Mouse (Mus musculus) MEL-GATA-1-ER (cell line): ENCODE measurements around the gene Palm3.

Experiments used
- DNase-seq: peaks from one replicate; pipeline ENCODE4 v3.0.0-alpha.2; 2012; ENCODE audit warnings: low read depth; ENCODE audit errors: extremely low read depth

Palm3 gene

DNA sequence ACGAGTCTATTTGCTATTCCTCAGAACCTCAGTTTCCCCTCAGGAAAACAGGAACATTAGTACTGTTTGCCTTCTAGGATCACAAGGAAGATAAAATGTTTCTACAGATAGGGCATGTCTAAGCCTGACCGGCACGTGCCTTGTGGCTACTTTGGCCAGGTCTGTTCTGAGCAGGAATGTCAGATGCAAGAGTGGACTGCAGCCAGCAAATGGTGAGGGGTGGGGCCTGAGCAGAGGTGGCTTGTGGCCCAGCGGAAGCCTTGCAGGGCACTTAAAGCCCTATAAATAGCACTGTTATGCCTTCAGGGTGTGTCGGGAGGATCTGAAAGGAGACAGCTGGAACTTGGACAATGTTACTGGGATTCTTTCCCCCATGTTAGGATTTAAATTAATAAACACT, 1.8 kb downstream of the Palm3 start:
- DNase-seq: no peak

DNA sequence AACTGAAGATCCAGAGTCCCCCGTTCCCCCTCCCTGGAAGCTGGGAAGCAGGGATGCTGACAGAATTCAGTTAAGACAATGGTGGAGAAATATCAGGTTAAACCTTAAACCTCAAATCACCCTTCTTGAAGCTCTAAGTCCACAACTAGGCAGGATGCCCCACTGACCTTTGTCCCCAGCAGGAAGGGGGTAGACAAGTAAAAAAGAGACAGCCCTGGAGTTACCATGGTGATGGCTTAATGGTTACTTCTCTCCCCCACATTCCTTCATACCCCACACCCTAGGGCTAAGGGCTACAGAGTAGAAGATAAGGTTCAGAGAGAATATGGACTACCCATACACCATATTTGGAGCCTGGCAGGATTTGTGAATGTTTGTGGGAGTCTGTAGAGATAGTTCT, 2.4 kb downstream of the Palm3 start:
- no peak for DNase-seq

DNA sequence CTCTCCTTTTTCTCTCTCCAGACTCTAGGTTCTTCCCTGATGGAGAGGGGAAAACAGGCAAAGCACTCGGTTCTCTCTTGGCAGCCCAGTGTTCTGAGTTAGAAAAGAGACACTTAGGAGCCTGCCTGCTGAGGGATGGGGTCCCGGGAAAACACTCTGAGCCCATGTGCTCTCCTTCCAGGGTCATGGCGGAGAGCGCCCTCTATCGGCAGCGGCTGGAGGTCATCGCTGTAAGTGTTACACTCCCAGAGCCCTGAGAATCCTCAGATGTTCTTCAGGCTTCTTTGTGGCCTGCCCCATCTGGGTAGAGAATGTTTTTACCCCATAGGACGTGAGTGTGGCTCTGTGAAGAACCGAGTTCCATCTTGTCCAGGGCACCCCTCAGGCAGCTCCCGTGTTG, 2.9 kb downstream of the Palm3 start:
- no peak for DNase-seq

DNA sequence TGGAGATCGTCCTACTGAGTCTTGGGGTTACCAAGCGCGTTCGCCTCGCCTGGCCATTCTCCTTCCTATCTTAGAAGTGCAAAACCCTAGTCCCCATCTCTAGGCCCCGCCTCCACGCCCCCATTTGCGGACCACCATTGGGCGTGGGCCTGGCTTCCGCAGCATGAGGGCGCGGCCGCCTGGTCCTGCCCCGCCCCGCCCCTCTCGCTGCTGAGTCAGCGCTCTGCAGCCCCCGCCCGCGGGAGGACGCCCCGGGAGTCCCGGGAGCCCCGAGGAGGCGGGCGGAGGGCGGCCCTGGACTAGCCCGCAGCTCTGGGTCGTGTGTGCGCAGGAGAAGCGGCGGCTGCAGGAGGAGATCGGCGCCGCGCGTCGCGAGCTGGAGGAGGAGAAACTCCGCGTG, 4.6 kb downstream of the Palm3 start:
- DNase-seq: no peak

DNA sequence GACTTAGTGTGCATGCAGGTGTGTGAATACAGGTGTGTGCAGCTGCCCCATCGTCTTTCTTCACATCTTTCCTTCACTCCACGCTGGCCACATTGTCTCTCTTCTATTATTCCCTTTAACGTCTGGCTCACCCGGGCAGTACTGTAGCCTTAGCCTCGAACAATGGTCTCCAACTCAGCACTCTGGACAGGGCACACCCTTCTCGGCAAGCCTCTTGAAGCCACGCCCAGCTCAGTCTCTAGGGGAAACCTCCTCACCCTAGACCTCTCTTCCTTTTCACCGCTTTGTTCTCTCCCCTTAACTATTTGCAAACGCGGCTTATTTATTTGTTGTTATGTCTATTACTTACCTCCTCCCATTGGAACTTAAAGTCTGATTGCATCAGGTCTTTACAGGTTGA, 6.2 kb downstream of the Palm3 start:
- DNase-seq: no peak

DNA sequence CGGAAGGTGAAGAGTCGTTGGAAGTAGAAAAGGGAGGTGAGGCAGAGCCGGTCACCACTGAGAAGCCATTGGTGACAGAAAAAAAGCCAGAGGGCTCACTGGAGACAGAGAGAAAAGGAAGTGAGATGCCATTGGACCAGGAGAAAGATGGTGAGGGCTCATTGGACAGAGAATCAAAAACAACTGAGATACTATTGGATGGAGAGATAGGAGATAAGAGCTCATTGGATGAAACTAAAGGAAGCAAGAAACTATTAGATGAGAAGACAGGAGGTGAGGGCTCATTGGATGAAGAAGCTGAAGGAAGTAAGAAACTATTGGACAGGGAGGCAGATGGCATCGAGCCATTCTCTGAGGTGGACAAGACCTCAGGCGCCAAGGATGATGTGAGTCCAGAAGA, 8.0 kb downstream of the Palm3 start:
- DNase-seq: no peak

DNA sequence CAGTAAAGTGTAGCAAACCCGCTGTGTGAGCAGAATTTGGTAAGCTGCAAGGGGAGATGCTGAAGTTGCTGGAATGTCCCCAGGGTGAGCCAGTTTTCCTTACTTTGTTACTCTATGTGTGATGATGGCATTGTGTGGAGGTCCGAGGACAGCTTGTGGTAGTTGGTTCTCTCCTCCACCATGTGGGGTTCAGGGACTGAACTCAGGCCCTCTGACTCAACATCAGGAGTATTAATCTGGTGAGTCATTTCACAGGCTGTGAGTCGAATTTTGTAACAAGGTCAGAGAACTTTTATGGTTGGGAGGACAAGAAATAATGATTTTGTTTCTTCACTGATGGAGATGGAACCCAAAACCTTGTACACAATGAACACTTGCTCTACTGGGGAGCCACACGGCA, 11.5 kb downstream of the Palm3 start:
- DNase-seq: no peak

DNA sequence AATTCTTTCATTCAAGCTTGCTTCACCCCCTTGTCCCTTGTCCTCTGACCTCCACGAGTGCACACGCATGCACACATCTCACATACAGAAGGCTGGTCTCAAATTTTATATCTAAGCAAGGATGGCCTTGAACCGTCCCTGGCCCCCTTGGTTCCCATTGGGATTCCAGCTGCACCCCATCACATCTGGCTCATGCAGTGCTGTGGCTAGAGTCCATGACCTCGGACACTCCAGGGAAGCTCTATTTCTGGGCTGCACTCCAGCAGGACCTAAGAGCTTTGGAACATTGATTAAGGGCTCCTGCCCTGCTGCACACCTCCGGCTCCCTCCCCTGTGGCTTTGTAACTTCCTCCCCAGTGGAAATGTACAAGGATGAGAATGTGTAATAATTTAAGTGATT, 16.7 kb downstream of the Palm3 start:
- no peak for DNase-seq

DNA sequence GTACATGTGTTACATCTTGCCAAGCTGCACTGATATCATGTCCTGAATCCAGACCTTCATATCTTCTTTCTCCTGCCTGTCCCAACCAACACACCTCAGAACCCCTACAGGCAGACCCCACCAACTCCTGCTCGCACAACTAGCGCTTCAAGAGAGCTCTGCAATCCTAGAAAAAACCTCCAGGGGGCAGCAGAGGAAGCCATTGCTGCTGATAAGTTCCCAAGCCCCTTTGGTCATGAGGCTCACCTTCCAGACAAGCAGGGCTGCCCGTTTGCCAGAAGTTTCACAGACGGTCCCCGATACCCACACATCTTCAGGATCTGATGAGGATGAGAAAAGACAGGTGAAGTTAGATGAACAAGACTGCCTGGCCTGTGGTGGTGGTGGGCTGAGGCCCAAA, 17.8 kb downstream of the Palm3 start:
- no peak for DNase-seq

DNA sequence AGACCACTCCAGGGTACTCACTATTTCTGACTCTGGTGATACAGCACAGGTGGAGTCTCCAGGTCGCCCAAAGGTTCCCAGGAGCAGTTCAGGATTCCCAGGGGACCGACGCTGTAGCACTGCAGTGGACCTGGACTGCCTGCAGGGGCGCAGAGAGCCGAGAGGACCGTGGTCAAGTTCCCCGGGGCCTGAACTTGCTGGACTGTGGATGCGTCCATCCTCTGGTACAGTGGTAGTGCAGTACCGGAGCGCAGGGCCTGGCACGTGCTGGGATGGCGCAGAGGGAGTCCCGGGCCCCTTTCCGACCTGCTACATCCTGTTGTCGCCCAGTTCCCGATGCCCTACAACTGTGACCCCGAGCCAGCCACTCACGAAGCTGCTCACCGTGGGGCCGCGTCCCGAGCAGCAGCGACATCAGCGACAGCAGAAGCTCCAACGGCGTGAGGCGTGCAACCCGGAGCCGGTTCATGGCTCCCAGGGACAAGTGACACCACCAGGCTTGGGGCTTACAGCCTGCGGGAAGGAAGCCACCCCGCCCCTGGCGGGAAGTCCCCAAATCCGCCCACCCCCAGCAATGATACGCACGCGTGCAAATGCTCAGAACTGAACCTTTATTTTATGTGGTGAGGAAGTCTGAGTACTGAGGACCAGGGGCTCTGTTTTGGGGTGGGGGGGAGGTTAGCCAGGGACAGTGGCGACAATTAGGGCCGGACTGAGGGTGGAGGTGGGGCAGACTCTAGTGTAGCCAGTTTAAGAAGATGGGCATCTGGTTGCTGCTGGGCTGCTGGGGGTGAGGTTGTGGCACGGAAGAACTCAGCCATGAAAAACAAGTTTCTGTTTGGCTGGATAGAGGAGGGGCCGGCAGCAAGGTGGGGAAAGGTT, 21.0 kb downstream of the Palm3 start, which contains the start of gene Il27ra:
Il27ra (minus strand) TSS at position 524 of the 882 bp plus-strand sequence.
- DNase-seq: peak; percentile 68

DNA sequence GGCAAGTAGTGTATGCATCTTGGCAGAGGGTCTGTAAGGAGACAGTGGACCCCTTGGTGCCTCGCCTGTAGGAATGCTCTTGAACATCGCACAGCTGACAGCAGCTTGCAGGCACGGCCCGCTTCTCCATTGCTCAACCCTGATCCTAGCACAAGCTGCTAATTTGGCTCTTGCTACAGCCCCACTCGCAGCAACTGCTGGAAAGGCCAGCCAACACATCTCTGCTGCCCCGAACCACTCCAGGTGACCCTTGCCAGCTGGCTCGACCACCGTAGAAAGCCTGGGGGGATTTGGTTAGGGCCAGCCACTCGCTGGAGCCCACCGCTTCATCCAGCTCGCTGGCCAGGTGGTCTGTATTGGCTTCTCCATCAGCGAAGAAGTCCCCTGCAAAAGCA, 21.7 kb downstream of the Palm3 start:
- DNase-seq: no peak

DNA sequence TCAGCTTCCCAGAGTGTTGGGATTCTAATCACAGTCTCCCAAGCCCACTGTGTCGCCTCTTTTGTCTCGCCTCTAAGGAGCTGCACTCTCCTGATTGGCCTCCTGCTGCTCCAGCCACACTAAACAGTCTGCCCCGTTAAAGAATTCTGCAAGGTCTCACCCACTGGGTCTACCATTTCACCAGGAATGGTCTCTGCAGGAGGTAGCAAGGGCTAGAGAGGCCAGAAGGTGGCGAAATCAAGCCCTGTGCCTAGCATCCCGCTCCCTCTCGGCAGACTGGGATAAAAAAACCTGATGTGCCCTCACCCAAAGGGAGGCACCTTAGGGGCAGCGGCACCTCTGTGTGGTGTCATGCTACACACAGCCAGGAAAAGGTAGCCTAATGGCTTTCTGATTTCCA, 22.8 kb downstream of the Palm3 start:
- DNase-seq: no peak

DNA sequence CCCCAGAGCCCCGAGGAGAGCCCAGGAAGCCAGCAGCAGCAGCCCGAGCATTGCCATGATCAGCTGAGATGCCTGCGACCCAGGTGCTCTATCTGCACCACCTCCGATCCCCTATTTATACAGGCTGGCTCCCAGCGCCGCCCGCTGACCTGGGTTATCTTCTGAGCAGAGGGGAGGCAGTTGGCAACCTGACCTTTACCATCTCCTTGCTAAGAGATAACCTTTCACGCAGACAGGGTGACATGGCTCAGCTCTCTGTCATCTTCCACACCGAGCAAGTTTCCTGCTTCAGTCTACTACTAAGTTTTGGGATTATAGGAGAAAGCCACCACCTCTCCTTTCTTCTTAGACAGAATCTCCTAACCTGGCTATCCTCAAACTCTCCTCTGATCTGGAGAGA, 23.6 kb downstream of the Palm3 start, which contains the start of gene Rln3:
Rln3 (minus strand) TSS at position 101 of the 400 bp plus-strand sequence.
- DNase-seq: no peak

DNA sequence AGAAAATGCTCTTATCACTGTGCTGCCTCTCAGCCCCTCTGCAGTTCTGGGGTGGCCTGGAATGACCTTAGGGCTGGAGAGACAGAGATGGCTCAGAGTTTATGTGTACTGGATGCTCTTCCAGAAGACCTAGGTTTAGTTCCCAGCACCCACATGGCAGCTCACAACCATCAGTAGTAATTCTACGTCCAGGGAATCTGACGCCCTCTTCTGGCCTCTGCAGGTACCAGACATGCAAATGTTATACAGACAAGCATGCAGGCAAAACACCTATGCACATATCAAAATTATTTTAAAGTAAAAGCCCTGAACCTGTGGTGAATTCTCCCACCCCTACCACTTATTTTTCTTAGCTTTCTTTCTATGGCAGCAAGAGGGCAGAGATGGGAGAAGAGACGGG, 25.2 kb downstream of the Palm3 start:
- no peak for DNase-seq

DNA sequence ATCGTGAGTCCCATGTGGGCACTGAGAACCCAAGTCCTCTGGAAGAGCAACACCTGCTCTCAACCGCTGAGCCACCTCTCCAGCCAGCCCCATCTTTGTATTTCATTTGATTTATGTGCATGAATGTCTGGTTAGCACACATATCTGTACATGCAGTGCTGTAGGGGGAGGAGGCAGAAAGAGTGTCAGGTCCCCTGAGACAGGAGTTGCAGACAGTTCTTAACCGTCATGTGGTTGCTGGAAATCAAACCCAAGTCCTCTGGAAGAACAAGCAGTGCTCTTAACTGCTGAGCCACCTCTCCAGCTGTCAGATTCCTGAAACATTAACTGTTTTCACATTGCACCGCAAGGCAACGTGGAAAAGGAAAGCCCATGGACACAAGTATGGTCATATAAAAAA, 26.9 kb downstream of the Palm3 start:
- DNase-seq: no peak

DNA sequence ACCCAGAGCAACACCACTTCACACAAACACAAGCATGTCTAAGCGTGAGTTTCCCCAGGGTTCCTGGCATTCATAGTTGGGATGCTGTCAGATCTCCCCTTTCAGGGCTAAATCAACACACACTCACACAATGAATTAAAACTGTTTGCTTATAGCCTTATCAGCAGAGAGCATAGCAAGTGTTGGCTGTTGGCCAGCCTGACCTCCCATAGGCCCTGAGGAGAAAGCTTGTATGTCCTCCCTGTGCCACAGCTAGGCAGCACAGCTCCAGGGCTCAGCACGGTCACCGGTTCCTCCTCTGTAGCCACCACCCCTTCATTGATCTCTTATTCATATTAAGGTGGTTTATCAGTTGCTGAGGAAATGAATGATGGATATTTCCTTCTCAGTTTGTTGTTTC, 31.5 kb downstream of the Palm3 start:
- DNase-seq: peak; percentile 75

DNA sequence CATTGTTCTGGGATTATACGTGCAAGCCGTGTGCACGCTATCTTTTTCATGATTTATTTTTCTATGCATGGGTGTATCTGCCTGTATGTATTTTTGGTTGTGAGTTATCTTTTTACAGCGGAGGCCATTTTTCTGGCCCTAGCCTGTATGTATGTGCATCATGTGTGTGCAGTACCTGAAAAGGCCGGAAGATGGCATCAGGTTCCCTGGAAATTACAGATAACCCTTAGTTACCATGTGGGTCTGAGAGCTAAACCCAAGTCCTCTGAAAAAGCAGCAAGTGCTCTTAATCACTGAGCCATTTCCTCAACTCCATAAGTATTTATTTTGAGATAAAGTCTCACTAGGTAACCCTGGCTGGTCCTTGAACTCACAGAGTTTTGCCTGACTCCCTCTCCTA, 32.0 kb downstream of the Palm3 start:
- no peak for DNase-seq

DNA sequence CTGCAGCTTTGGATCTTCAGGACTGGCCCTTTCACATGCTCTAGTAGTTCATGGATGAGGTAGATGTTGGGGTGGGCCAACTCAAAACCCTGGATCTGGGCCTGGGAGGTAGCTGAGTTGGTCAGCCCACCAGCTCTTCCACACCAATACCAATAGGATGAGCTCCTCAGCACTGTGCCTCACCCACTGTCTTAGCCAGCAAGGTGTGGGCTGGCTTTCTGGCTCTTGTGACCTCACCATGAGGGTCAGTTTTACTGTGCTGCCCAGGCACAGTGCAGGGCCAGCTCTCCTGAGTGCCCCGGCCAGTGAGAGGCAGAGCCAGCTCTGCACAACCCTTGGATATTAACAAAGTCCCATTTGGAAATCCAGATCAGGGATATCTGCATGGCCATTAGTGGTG, 36.6 kb downstream of the Palm3 start:
- DNase-seq: no peak

DNA sequence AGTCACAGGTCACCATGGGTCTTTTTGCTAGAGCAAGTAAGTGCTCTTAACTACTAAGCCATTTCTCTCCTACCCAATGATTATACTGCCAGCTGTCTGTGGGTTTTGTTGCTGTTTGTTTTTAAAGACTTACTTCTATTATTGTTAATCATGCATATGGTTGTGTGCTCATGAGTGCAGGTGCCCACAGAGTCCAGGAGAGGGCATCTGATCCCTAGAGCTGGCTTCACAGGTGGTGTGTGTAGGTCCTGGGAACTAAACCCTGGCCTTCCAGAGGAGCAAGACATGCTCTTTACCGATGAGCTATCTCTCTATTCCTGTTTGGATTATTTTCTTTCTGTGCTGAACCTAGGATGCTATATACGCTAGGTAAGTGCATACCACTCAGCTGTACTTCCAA, 38.0 kb downstream of the Palm3 start:
- no peak for DNase-seq

DNA sequence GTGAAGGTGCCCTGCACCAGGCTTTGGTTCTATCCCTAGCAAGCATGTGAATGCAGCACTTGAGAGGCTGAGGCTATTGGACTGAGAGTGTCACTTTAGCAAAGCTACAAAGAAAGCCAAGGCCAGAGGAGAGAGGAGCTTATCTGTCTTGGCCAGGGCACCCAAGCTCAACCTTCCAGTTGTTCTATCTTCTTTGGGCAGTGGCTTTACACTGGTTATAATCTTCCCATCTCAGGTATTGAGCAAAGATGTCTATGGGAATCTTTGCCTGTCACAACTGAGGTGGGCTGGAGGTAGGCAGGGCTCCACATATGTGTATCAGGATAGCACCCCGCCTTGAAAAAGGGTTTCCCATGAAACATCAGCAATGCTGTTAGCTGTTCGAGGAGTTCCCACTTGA, 39.0 kb downstream of the Palm3 start:
- DNase-seq: no peak

DNA sequence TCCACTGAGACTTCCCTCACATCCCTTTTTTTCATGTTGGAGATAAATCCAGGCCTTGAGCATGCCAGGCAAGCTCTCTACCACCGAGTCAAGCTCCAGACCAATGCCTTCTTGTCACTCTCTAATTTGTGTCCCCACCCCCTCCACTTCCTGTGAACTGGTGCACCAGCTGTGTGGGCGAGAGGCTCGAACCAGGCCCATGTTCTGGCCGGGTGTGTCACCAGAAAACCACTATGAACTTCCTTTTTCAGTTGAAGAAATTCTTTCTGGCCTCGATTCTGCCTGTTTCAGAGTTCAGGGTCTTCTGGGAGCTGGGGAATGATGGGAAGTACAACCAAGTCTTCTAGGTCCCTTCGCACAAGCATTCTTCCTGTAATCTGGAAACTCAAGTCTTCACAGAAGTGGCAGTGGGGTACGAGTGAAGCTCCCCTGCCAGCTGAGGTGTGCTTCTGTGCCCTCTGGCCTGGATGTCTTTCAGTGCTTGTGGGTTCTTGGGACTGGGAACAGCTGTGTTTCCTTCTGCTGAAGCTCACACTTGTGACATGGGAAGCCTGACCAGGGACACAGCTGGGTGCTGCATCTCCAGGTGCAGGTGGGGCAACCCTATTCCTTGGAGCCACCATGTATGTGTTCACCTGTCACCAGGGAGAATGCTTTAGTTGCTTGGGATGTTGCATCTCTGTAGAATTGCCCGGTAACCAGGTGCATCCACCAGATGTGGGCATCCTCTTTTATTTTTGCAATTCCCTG, 42.8 kb downstream of the Palm3 start:
- DNase-seq: no peak

DNA sequence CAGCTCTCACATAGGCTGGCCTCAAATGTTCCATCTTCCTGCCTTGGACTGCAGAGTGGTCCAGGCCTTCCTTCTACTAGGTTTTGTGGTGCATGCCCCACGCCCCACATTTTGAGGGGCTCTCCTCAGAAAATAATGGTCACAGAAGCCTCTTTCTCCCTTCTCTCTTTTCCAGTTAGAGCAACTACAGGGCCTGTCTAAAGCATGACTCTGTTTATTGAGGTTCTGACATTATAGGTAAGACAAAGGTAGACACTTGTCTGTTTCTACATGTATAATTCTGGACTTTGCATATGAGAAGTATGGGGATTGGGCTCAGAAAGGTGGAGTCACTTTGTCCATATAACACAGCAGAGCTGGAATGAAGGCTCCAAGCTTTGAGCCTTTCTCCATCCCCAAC, 43.8 kb downstream of the Palm3 start, which contains the start of gene Gm10643:
Gm10643 (minus strand) TSS at position 101 of the 400 bp plus-strand sequence.
- DNase-seq: no peak
